Mouse (Mus musculus) gastrocnemius, postnatal 10 days (tissue): ENCODE measurements at regions not wholly inside any gene's neighbourhood (a gene's known extent, or its start where the extent isn't known, plus 50 kb on each side); places are given as distances from the start of the nearest gene placed in this dataset.

Experiments
- DNase-seq: peaks from one replicate; pipeline ENCODE4 v3.0.0; 2021; ENCODE audit warnings: mixed read lengths

DNA sequence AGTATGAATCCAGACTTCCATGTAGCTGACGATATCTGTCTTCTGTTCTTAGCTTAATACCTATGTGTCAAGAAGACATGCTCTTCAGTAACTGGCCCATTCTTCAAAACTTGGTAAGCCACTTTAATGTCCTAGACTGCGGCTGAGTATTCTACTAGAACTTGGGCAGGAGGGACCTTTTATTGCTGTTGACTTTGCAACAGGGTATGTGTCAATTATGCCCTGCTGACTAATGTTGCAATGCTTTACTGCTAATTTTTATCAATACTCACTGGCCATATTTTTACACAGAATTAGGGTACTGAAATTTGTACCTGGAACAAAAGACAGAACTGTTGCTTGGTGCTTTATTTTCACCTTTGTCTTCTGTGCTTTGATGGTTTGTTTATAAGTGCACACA, 746.9 kb downstream of the Ppargc1a start:
- DNase-seq = no peak

DNA sequence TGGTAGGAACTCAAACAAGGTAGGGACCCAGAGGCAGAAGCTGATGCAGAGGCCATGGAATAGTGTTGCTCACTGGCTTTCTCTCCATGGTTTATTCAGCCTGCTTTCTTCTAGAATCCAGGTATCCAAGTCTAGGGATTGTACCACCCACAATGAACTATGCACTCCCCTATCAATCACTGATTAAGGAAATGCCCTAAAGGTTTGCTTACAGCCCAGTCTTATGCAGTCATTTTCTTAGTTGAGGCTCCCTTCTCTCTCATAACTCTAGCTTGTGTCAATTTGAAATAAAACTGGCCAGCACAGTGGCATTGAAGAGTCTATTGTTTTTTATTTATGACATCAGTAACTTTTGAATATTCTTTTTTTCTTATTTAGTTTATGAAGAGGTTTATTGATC, 747.6 kb downstream of the Ppargc1a start:
- no peak for DNase-seq

DNA sequence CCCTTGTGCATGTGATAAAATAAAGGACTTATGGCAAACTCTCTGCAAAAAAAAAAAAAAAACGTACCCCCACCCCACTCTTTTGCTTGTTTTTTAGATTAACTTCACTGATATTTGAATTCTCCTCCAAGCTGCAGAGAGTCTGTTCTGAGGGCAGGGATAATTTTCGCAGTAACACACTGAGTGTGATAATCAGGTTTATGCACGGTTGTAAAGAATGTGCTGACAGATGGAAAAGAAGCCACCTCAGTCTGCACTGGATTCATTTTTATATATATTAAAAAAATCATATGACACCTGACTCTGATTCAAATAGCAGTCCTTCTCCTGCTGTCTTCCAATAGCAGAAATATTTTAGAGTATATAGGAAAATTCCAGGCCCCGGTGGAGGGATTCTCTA, 736.5 kb upstream of the Adgra3 start:
- DNase-seq = no peak

DNA sequence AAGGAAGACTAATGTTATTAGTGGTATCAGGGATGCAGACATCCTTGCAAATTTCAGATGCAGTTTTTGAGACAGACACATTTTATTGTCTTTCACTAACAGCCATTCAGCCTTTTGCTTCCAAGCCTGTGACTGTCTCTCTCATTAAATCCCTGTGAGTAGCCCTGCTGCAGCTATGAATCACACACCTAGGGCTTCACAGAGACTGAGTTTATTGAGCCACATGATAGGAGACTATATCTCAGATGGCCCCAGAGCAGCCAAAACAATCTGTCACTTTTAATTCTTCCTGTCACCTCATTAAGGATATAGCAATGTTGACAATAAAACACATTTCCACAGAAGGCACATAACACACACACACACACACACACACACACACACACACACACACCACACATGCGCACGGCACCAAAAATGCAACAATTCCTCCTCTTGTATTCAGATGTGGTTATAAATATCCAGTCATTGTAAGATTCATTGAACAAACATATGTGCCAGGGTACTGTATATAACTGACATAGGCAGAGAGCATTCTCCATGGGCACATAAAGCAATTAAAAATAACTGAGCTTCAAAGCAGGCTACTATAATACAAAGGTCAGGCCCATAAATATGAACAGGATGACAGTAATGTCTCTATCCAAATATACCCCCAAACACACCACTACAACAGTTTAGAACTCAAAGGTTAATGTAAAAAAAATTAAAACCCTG, 735.8 kb upstream of the Adgra3 start:
- DNase-seq = no peak

DNA sequence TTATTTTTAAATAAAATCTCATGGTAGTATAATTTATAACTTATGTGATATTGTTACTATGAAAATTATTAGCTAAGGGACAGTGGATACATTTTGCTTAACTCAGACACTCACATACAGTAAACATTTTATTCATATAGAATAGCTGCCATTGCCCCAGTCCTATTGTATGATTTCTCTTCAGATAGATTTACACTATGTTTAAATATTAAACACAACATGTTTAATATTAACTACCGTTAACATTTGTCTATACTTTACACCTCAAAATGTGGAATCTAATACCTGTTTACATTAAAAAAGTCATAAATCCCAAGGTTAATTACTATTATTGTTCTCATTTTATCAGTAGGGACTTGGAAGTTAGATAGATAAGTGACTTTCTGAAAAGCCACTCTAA, 734.8 kb upstream of the Adgra3 start:
- no peak for DNase-seq

DNA sequence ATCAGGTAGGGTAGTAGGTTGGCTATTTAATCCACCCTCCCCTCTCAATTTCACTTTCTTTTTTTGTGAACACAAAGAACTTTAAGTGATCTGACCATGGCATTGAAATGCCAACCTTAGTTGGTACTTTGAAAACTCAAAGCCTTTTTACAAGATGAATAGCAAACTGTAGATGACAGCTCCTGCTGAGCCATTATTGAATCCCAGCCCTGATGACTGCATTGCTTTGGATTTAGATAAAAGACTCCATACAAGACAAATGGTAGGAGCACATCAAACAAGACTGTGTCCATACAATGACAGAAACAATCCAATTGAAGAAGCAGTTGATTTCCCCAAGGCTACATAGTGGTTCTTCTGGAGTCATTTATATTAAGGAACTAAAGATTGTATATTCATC, 726.5 kb upstream of the Adgra3 start:
- DNase-seq = no peak

DNA sequence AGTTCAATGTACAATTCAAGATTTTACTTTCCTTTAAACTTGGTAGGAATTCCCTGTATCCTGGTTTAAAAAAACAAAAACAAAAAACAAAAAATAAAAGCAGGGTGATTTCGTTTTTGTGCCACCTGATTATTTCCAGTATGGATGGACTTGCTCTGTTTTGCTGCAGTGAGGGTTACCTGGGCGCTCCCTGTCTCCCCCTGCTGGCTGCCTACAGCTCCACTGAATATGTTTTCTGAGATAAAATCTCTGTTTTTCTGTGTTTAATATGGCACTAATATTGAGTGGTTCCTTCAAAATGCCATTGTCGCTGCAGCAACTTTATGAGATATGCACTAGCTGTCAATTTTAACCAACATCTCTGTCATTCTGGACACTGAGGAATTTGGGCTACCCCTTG, 720.3 kb upstream of the Adgra3 start:
- DNase-seq = peak; percentile 3

DNA sequence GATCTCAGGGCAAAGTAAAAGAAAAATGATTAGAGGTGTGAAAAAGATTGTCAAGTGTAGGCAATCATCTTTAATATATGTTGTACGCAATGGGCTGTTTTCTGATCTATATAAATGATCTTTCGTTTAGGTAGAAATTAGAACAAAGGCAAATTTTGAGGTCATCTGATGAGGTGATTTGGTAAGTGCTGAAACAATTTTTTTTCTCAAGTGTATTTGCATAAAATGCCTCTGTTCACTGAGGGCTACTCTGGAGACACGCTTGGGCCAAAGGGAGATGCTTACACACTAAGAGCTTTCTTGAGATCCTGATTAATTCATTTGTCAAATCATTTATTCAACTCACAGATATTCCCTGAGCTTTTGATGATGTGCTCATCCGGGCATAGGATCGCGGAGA, 719.4 kb upstream of the Adgra3 start:
- no peak for DNase-seq

DNA sequence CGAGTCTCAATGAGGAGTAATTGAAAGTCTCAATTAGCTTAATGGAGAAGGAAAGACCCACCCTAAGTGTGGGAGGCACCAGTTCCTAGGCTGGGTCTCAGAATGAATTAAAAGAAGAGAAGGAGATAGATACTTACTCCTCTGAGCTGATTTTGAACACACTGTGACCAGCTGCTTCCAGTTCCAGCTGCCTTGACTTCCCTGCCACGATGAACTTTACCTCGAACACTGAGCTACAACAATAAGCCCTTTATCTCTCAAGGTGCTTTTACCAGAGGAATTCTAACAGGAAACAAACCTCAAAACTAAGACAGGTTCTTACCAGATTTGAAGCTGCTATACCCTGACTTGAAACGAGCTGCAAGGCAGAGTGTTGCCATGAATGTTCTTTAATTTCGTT, 703.5 kb upstream of the Adgra3 start:
- DNase-seq = no peak

DNA sequence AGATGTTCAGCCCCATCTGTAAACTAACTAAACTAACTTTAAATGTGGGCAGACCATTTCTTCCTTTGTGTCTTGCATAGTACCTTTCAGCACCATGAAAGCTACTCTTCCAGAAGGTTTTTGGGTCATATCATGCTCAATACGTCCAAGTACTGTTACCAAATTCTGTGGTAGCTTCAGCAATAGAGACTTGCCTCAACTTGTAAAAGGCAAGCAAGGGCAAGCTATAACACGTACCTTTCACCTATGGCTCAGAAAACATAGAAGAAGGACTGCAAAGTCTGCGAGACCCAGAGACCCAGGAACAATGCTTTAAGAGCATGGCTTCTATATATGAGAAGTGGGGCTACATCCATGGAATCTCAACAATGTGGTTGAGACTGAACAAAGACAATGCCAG, 701.6 kb upstream of the Adgra3 start:
- no peak for DNase-seq

DNA sequence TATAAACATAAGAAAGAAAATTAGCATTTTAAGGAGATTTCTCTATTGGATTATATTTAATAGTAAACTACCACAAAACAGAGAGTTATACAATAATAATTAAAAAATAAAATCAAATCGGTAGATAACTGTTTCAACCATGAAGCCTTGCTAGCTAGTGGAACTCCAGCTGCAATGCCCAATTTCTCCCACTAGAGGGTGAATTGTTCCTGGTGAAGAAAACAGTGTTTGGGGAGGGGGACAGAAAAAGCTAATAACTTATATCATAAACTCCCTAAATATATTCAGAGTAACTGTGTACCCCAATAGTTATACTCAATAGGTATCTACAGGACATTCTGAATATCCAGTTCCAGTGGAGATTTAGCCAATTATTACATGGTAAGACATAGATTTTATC, 694.0 kb upstream of the Adgra3 start:
- DNase-seq = peak; percentile 37

DNA sequence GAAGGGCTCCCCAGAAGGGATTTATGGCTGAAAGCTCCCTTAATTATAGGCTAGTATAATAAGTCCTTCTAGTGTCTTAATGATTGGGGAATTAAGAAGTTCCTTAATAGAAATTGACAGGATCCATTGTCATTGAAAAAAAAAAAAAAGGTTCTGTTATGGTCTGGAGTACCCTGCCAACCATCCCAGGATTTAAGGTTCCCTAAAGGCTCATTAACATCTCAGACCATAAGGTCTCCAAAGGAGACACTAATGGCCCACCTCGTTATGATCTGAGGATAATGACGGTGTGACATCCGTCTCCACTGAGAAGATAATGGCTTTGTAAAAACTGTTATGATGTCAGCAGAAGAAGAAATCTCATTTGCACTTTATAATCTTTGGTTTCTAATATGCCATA, 692.6 kb upstream of the Adgra3 start:
- DNase-seq = no peak

DNA sequence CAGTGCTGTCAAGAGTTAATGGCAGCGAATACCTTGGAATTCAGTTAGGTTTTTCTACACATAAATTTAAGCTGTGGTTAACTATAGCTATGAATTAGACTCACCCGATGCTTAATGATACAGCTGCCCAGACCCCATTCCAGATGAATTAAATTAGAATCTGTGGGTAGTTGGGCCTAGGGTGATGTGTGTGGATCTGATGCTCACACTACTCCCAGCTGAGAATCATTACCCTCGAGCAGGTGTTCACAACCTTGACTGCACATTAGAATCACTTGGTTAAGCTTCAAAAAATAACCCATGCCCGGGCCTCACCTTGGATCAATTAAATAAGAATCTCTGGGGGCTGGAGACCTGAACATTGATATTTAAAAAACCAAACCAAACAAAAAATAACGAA, 684.2 kb upstream of the Adgra3 start:
- no peak for DNase-seq

DNA sequence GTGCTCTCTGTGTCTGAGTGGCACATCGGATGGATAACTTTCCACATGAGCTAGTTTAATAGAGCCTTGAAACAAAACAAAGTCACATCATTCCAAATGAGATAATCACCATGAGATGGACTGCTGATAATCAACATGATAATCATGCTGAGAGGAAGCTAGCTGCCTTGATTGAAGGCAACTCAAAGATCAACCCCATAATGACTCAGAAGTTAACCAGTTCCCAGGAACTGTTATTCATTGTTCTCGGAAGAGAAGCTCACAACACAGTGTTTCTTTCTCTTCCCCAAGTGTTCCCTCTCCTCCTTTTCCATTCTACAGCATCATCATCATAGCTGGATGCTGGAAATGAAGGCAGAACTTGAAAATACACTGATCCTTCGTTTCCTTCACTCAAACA, 674.9 kb upstream of the Adgra3 start:
- no peak for DNase-seq

DNA sequence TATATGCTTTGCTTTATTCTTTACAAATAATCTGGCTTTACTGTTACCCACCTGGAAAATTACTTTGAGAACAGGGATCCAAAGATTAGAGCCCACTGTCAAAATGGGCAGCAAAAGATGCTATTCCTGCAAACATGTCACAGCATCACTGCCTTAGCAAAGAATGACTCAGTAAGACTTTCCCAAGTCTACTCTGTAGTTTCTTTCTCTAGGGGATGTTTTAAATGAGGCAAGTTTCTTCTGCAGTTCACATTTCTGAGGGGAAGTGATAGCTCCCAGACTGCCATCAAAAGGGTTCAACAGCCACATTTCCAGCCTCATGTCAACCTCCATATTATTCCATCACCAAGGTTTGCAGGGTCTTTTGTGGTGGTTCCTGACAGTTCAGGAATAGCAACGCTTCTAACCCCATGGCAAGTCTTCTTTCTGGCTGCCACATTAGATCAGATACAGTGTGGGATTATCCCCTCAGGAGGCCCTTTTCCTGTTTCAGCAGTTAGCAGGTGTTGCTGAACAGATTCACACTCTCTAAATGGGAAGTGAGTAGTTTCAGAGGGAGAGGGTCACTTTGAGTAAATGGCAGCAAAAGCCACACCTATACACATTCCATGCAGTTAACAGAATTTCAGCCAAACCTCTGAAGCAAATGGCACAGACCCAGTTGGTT, 669.7 kb upstream of the Adgra3 start:
- DNase-seq = no peak

DNA sequence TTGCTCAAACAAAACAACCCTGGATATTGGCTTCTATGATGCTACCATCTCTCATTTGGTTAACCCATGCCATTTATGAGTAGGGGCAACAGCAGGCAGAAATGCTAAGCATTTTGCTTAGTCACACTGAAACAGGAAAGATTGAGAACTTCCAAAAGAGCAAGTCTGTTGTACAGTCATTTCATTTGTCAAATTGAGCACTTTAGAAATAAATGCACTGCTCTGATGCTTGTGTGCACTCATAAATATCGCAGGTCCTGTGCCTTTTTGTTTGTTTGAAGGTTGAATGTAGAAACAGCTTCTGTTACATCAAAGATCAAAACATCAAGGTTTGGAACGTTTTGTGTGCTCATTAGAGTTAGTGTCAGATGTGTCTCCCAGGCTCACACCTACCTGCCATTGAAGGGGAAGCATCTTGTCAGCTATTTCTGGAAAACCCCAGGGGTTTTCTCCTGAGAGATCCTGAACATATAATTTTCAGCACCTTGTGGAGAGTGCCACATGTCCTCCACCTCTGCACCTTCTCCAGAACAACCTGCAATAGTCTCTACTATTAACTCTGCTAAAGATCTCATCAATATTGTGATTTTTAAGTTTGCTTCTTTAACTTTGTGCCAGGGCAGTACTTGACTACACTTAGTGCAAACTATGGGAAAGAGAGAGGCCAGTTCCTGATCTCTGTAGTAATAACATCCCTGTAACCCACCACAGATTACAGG, 648.3 kb upstream of the Adgra3 start:
- DNase-seq = no peak

DNA sequence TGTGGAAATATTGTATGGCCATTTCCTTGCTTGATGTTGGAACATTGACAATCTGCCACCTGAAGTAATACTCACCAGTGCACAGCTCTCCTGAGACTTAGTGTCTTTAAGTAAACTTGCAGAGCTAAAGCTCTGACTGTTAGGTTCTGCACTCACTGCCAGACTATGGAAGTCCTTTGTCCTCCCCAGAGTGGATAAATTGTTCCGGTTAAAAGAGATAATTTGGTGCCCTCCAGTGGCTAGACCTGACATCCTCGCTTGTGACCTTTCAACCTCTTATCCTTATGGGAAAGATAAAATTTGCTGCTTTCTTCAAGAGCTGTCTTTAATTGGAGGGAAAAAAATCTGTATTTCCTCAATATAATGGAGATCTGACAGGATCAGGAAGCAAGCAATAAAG, 639.3 kb upstream of the Adgra3 start:
- no peak for DNase-seq

DNA sequence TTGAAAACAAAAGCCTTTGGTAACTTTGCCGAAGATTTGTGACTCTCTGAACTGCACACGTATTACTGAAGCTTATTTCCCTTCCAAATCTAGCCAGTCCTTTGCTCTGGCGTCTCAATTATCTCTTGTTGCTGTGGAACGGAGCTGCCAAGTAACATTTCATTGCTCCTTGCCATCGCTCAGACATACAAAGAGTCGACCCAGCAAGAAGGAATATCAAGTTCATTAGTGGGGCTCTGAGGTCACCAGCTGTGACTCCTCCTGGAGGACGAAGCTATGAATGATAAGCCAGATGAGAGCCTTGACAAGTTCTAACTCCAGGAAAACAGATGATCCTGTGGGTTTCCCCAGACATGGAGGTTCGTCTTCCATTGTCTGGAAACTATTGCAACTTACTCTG, 638.8 kb upstream of the Adgra3 start:
- DNase-seq = no peak

DNA sequence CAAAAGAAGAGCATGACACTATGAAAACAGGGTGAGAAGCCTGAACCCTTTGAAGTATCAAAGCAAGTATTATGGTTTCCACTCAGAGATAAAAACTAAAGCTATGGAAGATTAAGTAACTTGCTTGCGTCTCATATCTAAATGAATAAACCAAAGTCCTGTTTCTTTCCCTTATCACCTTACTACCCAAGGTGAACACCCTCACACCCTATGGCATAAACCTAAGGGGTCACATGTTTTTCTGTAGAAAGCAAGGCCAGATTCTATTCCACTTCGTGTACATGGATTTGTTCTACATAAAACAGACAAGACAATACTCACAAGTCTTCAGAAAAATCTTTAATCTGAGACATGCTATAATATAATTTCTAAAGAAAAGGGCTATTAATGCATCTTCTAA, 629.6 kb upstream of the Adgra3 start:
- no peak for DNase-seq

DNA sequence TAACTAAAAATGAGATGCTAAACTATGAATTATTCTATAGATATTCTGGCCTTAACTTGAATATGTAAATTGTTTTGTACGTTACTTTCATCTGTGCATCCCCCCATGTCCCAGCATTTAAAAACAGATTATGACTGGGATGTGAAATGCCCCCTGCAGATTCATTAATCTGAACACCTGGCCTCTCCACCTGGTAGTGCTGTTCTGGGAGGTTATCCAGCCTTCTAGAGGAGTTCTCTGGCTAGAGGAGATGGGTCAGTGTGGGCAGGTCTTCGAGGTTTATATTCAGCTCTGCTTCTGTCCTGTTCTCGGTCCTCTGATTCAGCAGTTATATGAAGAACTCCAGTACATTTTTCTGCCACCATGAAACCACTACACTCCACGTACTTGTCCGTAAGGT, 625.2 kb upstream of the Adgra3 start:
- DNase-seq = no peak

DNA sequence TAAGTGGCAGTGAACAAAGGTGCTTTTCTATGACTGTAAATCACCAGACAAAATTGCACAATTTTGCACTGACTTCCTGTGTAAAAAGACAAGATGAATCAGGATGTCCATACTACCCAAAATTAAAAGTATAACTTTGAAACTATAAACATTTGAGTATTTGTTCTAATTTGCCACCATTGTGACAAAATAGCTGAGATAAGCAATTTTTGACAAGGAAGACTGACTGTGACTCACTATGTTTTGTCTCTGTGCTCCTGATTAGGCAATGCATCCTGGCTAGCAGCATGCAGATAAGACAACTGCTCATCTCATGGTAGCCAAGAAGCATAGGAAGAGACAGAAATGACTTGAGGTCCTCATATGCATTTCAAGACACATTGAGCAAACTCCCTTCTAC, 577.7 kb upstream of the Adgra3 start:
- DNase-seq = no peak

DNA sequence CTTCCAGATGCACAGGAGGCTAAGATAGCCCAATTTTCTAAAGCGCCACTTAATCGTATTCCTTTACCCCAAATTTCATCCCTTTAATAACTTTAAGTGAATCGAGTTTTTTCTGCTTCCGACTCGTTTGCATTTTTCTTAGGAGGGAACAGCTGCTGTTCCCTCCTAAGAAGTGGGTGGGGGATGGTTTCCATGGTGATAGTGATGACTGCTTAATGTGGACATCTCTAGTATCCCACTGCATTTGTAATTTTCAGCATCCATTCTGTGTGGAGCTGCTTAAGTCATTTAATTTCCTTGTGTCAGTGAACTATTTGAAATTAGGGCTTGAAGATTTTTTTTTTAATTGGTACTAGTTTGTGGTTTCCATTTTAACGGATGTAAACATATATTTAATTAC, 567.8 kb upstream of the Adgra3 start:
- no peak for DNase-seq

DNA sequence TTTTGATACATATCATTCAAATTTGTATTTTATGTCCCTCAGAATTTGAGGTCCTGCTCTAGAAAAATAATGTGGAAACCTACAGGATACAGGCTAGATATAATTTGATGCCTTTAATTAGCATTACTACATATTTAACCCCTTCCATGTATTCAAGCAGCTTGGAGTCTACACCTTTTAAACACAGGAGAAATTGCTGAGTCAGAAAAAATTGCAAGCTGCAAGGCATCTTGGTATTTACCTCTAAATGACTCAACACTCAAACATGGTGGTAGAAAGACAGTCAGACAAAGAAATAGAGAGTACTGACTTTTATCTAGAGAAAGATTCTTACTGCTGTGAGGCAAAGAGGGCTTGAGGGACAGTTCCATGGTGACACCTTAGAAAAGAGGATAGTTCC, 565.4 kb upstream of the Adgra3 start:
- DNase-seq = no peak
